Mouse (Mus musculus) hindbrain, embryonic 14.5 days (tissue): ENCODE data around the gene Tbx5. TPM values are rescaled to one million over a fixed set of nuclear protein-coding genes. Genes with fewer than 3 reads are reported as not detected.

Source experiments
- ATAC-seq: fragments of 200-750 bp; cut with Nextera tagmentation; 2 replicates; pipeline ENCODE4 v1.8.0; 2017; ENCODE audit warnings: moderate number of reproducible peaks, mild to moderate bottlenecking, moderate TSS enrichment, moderate library complexity; ENCODE audit not compliant: low FRiP score
- DNase-seq: peaks from one replicate; pipeline ENCODE4 v3.0.0-alpha.2; 2015; ENCODE audit warnings: low spot score
- H3K27ac ChIP-seq: fragments of 300-500 bp; sonication (generic); 2 replicates; pipeline ENCODE4 v1.5.1; 2014; ENCODE audit warnings: mild to moderate bottlenecking, moderate library complexity
- H3K27me3 ChIP-seq: fragments of 300-500 bp; sonication (generic); 2 replicates; pipeline ENCODE4 v1.6.1; 2014; ENCODE audit warnings: mild to moderate bottlenecking, low read length, mixed read lengths; ENCODE audit not compliant: control insufficient read depth, insufficient read depth
- H3K36me3 ChIP-seq: fragments of 300-500 bp; sonication (generic); replicated peaks from 2 replicates; pipeline ENCODE4 v1.6.1; 2014; ENCODE audit not compliant: control insufficient read depth, insufficient read depth
- H3K4me1 ChIP-seq: fragments of 300-500 bp; sonication (generic); replicated peaks from 2 replicates; pipeline ENCODE4 v1.6.1; 2014; ENCODE audit warnings: antibody characterized with exemption, low read length, mixed read lengths; ENCODE audit not compliant: control insufficient read depth, insufficient read depth
- H3K4me2 ChIP-seq: fragments of 300-500 bp; sonication (generic); replicated peaks from 2 replicates; pipeline ENCODE4 v1.6.1; 2014; ENCODE audit warnings: mild to moderate bottlenecking, moderate library complexity
- H3K4me3 ChIP-seq: fragments of 300-500 bp; sonication (generic); replicated peaks from 2 replicates; pipeline ENCODE4 v1.5.1; 2014; ENCODE audit warnings: mild to moderate bottlenecking, low read length
- H3K9ac ChIP-seq: fragments of 300-500 bp; sonication (generic); 2 replicates; pipeline ENCODE4 v1.6.1; 2014
- H3K9me3 ChIP-seq: fragments of 300-500 bp; sonication (generic); 2 replicates; pipeline ENCODE4 v1.6.1; 2016; ENCODE audit warnings: low read length; ENCODE audit not compliant: control insufficient read depth
- WGBS: fragments of 180-500 bp; shearing (Covaris S2); extraction: QIAGEN DNeasy Blood & Tissue Kit; methylation state at CpG from one replicate; pipeline ENCODE4 v1.1.7; 2014; 5-methylcytosine and 5-hydroxymethylcytosine counted together
- polyA plus RNA-seq: library from polyadenylated mRNA; unstranded; fragments of >200 nt; fragmentation: Nextera tagmentation; extraction: Ambion mirVana; gene quantifications from 2 replicates; pipeline ENCODE4 v1.2.1, GENCODE M21; 2014

The Tbx5 gene
- 0.04 and 0.22 TPM in 2 replicates for polyA plus RNA-seq

DNA sequence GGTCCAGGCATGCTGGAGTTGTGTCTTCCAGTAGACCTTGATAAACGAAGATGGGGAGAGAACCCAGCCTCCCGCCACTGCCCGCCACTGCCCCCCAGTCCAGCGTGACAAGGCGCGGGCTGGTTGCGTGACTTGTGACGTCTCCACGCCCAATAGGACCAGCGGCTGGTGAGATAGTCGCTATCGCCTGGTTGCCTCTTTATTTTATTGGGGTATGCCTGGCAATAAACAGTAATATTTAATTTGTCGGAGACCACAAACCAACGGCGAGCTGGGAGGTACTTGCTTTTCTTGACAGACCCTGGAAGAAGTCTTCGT is at the start of gene Tbx5:
Gene Tbx5, plus strand, starts transcription at position 190 of the 318 bp plus-strand sequence.
- no peak within 1 kb of the TSS for H3K27ac ChIP-seq
- 2% methylated on average over 16 of the region's 16 CpGs for WGBS
- ATAC-seq (no peak), DNase-seq (no peak)
- no peak within 1 kb of the TSS for H3K4me3 ChIP-seq
- peaks cover 99% of the 10 kb centered on the region for H3K27me3 ChIP-seq
- no peak within 1 kb of the TSS for H3K4me2 ChIP-seq
- no peaks in the 10 kb centered on the region for H3K4me1 ChIP-seq
- H3K36me3 ChIP-seq: no peaks in the 10 kb centered on the region
- no peaks in the 10 kb centered on the region for H3K9me3 ChIP-seq
- no peak within 1 kb of the TSS for H3K9ac ChIP-seq

DNA sequence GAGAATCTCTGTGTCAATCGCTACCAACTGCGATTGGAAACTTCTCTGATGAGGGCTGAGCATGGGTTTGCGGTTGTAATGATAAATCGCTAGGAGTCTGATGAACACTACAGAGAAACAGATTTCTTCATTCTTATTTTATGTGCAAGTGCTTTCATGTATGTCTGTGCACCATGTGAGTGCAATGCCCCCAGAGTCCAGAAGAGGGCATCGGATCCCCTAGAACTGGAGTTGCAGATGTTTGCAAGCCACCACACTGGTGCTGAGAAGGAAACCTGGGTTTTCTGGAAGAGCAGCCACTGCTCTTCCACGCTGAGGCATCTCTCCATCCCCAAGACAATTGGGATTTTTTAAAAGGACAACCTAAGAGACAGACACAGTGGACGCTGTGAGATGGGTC is 46.5 kb upstream of the Tbx5 start:
- Histone ChIP-seq H3K9ac (no peak overlapping the region), H3K9me3 (no peaks in the 10 kb centered on the region), H3K4me2 (no peak overlapping the region), H3K36me3 (no peaks in the 10 kb centered on the region), H3K4me1 (no peaks in the 10 kb centered on the region), H3K27ac (no peak overlapping the region), H3K27me3 (peaks cover 24% of the 10 kb centered on the region; the same call in 1 of the 2 replicates), H3K4me3 (no peak overlapping the region)
- ATAC-seq (no peak), DNase-seq (no peak)
- 89% methylated on average over 7 of the region's 7 CpGs for WGBS

DNA sequence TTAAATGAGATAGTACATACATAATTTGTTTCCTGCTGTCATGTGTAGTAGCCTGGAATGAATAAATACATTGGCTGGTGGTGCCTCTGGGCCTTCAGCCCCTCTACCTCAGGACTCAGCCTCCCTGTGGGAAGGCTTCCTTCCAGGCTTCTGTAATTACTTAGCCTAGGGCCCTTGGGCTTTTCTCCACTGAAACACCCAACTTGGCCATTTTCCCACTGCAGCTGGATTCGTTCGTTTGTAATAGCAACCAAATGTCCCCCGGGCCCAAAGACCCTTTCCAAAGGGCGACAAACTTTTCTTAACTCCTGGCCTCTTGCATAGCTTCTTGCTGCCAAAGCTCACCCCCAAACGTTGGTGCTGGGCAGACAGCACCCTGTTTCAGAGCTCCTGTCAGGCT is 40.8 kb upstream of the Tbx5 start:
- ATAC-seq (no peak), DNase-seq (no peak)
- Histone ChIP-seq H3K27ac (no peak overlapping the region), H3K4me3 (no peak overlapping the region), H3K36me3 (no peaks in the 10 kb centered on the region), H3K27me3 (peaks cover 72% of the 10 kb centered on the region), H3K9me3 (no peaks in the 10 kb centered on the region), H3K4me2 (no peak overlapping the region), H3K4me1 (no peaks in the 10 kb centered on the region), H3K9ac (no peak overlapping the region)
- WGBS: 44% methylated on average over 5 of the region's 5 CpGs

DNA sequence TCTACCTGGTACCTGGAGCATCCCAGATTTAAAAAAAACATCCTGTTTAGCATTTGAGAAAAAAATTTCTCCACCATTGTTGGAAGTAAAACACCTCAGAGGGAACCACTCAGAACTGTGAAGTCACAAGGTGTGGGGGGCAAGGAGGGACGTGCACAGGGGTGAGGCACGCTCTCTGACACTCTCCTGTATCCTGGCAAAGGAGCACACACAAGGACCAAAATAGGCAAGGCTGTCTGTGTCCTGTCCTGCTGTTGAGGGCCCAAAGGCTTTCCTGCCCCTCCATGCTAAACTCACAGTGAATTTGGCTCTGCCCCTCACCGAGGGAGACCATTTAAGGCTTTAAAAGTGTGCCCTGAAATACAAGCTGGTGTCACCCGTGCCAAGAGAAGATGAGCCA is 38.5 kb upstream of the Tbx5 start:
- no peaks in the 10 kb centered on the region for H3K36me3 ChIP-seq
- ATAC-seq: no peak
- 0% methylated on average over 4 of the region's 4 CpGs for WGBS

DNA sequence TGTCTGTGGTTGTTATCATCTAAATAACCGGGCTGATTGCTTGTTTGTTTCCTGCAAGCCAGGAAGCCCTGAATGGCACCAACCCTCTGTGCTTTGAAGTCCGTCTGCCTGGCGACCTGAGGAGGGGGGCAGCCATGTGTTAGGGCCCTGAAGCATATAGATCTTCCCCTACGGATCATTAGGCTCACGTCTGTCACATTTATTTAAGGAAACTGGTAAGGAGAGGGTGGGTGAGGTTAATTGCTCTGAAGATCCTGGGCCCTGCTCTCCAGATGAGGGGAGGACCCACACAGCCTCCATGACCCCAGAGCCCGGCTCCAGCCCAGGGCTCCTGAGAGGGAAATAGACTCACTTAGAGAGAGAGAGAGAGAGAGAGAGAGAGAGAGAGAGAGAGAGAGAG is 37.1 kb upstream of the Tbx5 start:
- no peaks in the 10 kb centered on the region for H3K4me1 ChIP-seq
- no peak for DNase-seq
- no peak overlapping the region for H3K9ac ChIP-seq
- no peaks in the 10 kb centered on the region for H3K36me3 ChIP-seq
- H3K9me3 ChIP-seq: no peaks in the 10 kb centered on the region
- 1% methylated on average over 6 of the region's 6 CpGs for WGBS
- no peak for ATAC-seq
- peaks cover 93% of the 10 kb centered on the region for H3K27me3 ChIP-seq
- no peak overlapping the region for H3K4me3 ChIP-seq
- H3K4me2 ChIP-seq: no peak overlapping the region
- no peak overlapping the region for H3K27ac ChIP-seq

More for the DNA sequence above, 38.5 kb upstream of the Tbx5 start:
- Histone ChIP-seq H3K4me1 (no peaks in the 10 kb centered on the region), H3K27ac (no peak overlapping the region), H3K27me3 (peaks cover 86% of the 10 kb centered on the region), H3K9ac (no peak overlapping the region), H3K9me3 (no peaks in the 10 kb centered on the region), H3K4me2 (no peak overlapping the region), H3K4me3 (no peak overlapping the region)
- no peak for DNase-seq

DNA sequence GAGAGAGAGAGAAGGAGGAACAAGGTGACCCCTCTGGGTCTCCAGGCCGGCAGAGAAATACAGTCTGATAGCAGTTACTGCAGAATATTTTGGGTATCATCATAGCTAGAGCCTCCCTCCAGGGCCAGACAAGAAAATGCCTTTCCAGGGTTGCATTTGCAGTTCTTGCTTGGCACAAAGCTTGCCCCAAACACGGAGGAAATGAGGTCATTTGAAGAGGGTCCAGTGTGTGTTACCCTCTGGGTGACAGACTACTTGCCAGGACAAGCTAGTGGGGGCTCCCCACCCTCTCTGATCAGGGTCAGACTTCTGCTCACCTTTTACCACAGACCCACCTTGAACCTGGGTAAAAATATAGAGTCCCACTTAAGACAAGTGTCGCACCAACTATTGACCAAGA is 36.7 kb upstream of the Tbx5 start:
- Histone ChIP-seq H3K4me2 (no peak overlapping the region), H3K27ac (no peak overlapping the region), H3K9me3 (no peaks in the 10 kb centered on the region), H3K9ac (no peak overlapping the region), H3K4me3 (no peak overlapping the region), H3K27me3 (peaks cover 97% of the 10 kb centered on the region), H3K36me3 (no peaks in the 10 kb centered on the region), H3K4me1 (no peaks in the 10 kb centered on the region)
- ATAC-seq (no peak), DNase-seq (no peak)
- 7% methylated on average over 3 of the region's 3 CpGs for WGBS

DNA sequence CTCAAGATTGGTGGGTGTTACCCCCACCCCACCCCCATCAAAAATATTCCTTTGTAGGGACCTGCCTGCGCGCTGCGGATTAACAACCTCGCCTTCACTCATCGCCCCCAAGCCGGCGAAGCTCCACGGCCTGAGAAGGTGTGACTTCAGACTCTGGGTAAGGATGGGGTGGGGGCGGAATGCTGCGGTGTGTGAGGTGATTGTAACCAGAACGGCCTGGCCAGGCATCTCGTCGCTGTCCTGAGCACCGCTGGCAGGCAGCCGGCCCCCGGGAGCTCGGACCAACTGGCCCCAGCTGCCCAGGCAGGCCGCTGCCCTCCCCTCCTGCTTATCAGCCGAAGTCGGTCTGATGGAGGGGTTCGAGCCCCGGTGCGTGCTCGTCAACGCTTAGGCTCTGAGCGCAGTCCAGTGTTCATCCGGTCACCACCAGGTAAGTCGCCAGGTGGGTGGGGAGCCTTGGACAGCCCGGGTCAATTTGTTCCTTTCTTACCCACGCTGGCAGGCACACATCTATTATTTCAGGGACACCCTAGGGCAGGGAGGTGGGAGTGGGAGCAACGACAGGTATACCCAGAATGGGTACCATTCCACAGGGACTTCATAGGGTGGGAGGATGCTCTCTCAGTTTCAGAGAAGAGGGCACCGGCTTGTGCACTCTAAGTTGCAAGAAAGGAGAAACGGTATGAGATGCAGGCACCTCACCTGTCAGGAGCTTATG is 35.9 kb upstream of the Tbx5 start:
- ATAC-seq (no peak), DNase-seq (no peak)
- WGBS: 2% methylated on average over 31 of the region's 33 CpGs
- no peak overlapping the region for H3K27ac ChIP-seq
- no peak overlapping the region for H3K9ac ChIP-seq
- no peaks in the 10 kb centered on the region for H3K9me3 ChIP-seq
- H3K27me3 ChIP-seq: peaks cover 100% of the 10 kb centered on the region
- H3K4me1 ChIP-seq: no peaks in the 10 kb centered on the region
- H3K4me2 ChIP-seq: no peak overlapping the region
- H3K36me3 ChIP-seq: no peaks in the 10 kb centered on the region
- H3K4me3 ChIP-seq: no peak overlapping the region

DNA sequence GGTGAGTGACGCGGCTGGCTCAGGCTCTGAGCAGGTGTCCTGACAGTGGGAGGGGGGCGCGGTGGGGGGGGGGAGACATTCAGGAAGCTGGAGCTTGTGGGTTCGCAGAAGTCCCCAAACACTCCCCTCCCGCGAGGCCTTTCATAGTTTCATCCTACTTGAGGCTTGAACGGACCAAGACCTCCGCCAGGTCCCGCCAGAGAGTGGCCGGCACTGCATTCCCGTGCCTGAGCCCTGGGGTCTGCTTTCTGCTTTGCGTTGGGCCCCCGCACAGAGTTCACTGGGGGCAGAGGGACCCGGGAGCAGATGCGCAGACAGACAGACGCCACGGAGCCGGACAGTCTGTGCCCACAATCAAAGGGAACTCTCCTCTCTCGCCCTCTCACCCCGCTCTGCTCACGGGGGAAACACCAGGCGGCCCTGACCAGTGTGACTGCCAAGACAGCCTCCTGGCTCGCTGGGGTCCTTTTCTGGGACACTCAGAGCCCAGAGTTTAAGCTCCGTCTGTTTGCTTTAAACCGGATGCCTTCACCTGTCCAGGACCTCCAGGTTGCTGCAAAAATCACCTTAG is 34.8 kb upstream of the Tbx5 start:
- under 1% methylated on average over 26 of the region's 26 CpGs for WGBS
- Histone ChIP-seq H3K4me3 (no peak overlapping the region), H3K9ac (no peak overlapping the region), H3K4me1 (no peaks in the 10 kb centered on the region), H3K27ac (no peak overlapping the region), H3K27me3 (peaks cover 100% of the 10 kb centered on the region), H3K36me3 (no peaks in the 10 kb centered on the region), H3K9me3 (0 out of 2 replicates have a peak, but pooled peaks cover under 1% of the 10 kb centered on the region), H3K4me2 (no peak overlapping the region)
- ATAC-seq: no peak
- no peak for DNase-seq

DNA sequence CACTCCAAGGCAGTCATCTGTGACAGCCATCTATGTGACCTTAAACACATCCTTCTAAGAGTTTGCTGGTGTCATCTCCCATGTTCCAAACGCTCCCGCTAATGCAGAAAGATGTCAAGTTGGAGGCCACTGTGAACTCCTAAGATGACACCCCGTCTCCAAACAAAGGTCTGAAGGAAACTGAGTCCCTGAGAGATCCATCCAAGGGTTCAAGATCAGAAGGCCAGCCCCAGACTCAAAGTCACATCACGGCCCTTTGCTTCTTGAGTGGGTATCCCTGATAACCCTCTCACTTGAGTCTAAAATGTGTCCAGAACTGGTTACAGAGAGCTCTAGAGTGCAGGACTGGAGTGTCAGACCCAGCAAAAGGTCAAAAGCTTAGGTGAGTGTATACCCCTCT is 34.2 kb upstream of the Tbx5 start:
- 7% methylated on average over 4 of the region's 4 CpGs for WGBS
- no peak for DNase-seq
- peaks cover 100% of the 10 kb centered on the region for H3K27me3 ChIP-seq

More for the DNA sequence above, 34.2 kb upstream of the Tbx5 start:
- ATAC-seq: no peak
- Histone ChIP-seq H3K4me1 (no peaks in the 10 kb centered on the region), H3K9ac (no peak overlapping the region), H3K9me3 (0 out of 2 replicates have a peak, but pooled peaks cover 5% of the 10 kb centered on the region), H3K27ac (no peak overlapping the region), H3K4me3 (no peak overlapping the region), H3K4me2 (no peak overlapping the region), H3K36me3 (no peaks in the 10 kb centered on the region)
